Mouse (Mus musculus): ENCODE data around the gene Kcnip3. TPM values are rescaled to one million over a fixed set of nuclear protein-coding genes. Genes with fewer than 3 reads are reported as not detected.

The Kcnip3 gene
- polyA plus RNA-seq, 1 experiment from 2014 or later, result 0.31 TPM

- H3K9me3 ChIP-seq (replicated peaks; ENCODE audit: control insufficient read depth, low read length), result no peaks in the 10 kb centered on the region
- H3K9ac ChIP-seq (ENCODE audit: low read depth, low read length), result no peak overlapping the region
- H3K4me1 ChIP-seq (ENCODE audit: control insufficient read depth, low read depth, low read length), result no peaks in the 10 kb centered on the region
- H3K4me2 ChIP-seq (ENCODE audit: low read depth, low read length), result no peak overlapping the region
- no peak overlapping the region for H3K4me3 ChIP-seq (ENCODE audit: low read depth, low read length)
- 3% methylated on average over 8 of the region's 8 CpGs for WGBS (ENCODE audit: insufficient replicate concordance)
- peak; percentile 50; the same call in 1 of the 2 replicates for ATAC-seq (ENCODE audit: low read depth)
- no peaks in the 10 kb centered on the region for H3K36me3 ChIP-seq (ENCODE audit: control insufficient read depth, insufficient read depth)
- no peaks in the 10 kb centered on the region for H3K27me3 ChIP-seq (ENCODE audit: control insufficient read depth, insufficient read depth, low read depth, low read length)
- H3K27ac ChIP-seq (ENCODE audit: low read length), result no peak overlapping the region
Measured at GRCm38 (mm10) chr2:127462314-127462713, 59.6 kb downstream of the Kcnip3 start.

GRCm38 (mm10) chr2:127461351-127461750, 60.5 kb downstream of the Kcnip3 start:
- no peak overlapping the region for H3K27ac ChIP-seq (ENCODE audit: low read length)
- no peak for ATAC-seq (ENCODE audit: low read depth)
- H3K4me2 ChIP-seq (ENCODE audit: low read depth, low read length), result no peak overlapping the region
- H3K4me1 ChIP-seq (ENCODE audit: control insufficient read depth, low read depth, low read length), result no peaks in the 10 kb centered on the region
- 42% methylated on average over 9 of the region's 9 CpGs for WGBS (ENCODE audit: insufficient replicate concordance)
- H3K9ac ChIP-seq (ENCODE audit: low read depth, low read length), result no peak overlapping the region
- H3K4me3 ChIP-seq (ENCODE audit: low read depth, low read length), result no peak overlapping the region
- no peaks in the 10 kb centered on the region for H3K36me3 ChIP-seq (ENCODE audit: control insufficient read depth, insufficient read depth)
- H3K9me3 ChIP-seq (replicated peaks; ENCODE audit: control insufficient read depth, low read length), result no peaks in the 10 kb centered on the region
- H3K27me3 ChIP-seq (ENCODE audit: control insufficient read depth, insufficient read depth, low read depth, low read length), result no peaks in the 10 kb centered on the region

- Histone ChIP-seq H3K4me1 (ENCODE audit: control insufficient read depth, low read depth, low read length) (no peaks in the 10 kb centered on the region), H3K9ac (ENCODE audit: low read depth, low read length) (no peak overlapping the region), H3K27ac (ENCODE audit: low read length) (no peak overlapping the region), H3K36me3 (ENCODE audit: control insufficient read depth, insufficient read depth) (no peaks in the 10 kb centered on the region), H3K4me2 (ENCODE audit: low read depth, low read length) (no peak overlapping the region), H3K27me3 (ENCODE audit: control insufficient read depth, insufficient read depth, low read depth, low read length) (no peaks in the 10 kb centered on the region), H3K4me3 (ENCODE audit: low read depth, low read length) (no peak overlapping the region), H3K9me3 (replicated peaks; ENCODE audit: control insufficient read depth, low read length) (no peaks in the 10 kb centered on the region)
- 54% methylated on average over 2 of the region's 2 CpGs for WGBS (ENCODE audit: insufficient replicate concordance)
- ATAC-seq (ENCODE audit: low read depth), result no peak
Measured at GRCm38 (mm10) chr2:127459341-127459740, 62.6 kb downstream of the Kcnip3 start.

- no peak for ATAC-seq (ENCODE audit: low read depth)
- H3K9me3 ChIP-seq (replicated peaks; ENCODE audit: control insufficient read depth, low read length), result no peaks in the 10 kb centered on the region
- no peak overlapping the region for H3K9ac ChIP-seq (ENCODE audit: low read depth, low read length)
- H3K36me3 ChIP-seq (ENCODE audit: control insufficient read depth, insufficient read depth), result no peaks in the 10 kb centered on the region
- H3K4me2 ChIP-seq (ENCODE audit: low read depth, low read length), result no peak overlapping the region
- H3K4me3 ChIP-seq (ENCODE audit: low read depth, low read length), result no peak overlapping the region
- H3K4me1 ChIP-seq (ENCODE audit: control insufficient read depth, low read depth, low read length), result peaks cover 19% of the 10 kb centered on the region
- peaks cover 3% of the 10 kb centered on the region; the same call in 1 of the 2 replicates for H3K27me3 ChIP-seq (ENCODE audit: control insufficient read depth, insufficient read depth, low read depth, low read length)
- H3K27ac ChIP-seq (ENCODE audit: low read length), result no peak overlapping the region
- WGBS (ENCODE audit: insufficient replicate concordance), result 2% methylated on average over 5 of the region's 5 CpGs
Measured at GRCm38 (mm10) chr2:127453764-127454163, 68.1 kb downstream of the Kcnip3 start.

- H3K4me3 ChIP-seq (ENCODE audit: low read depth, low read length), result no peak overlapping the region
- H3K9me3 ChIP-seq (replicated peaks; ENCODE audit: control insufficient read depth, low read length), result no peaks in the 10 kb centered on the region
- WGBS (ENCODE audit: insufficient replicate concordance), result 65% methylated on average over 9 of the region's 9 CpGs
- ATAC-seq (ENCODE audit: low read depth), result no peak
- no peak overlapping the region for H3K4me2 ChIP-seq (ENCODE audit: low read depth, low read length)
- no peak overlapping the region for H3K27ac ChIP-seq (ENCODE audit: low read length)
- H3K4me1 ChIP-seq (ENCODE audit: control insufficient read depth, low read depth, low read length), result peaks cover 19% of the 10 kb centered on the region
- no peak overlapping the region for H3K9ac ChIP-seq (ENCODE audit: low read depth, low read length)
- no peaks in the 10 kb centered on the region for H3K36me3 ChIP-seq (ENCODE audit: control insufficient read depth, insufficient read depth)
- peaks cover 3% of the 10 kb centered on the region; the same call in 1 of the 2 replicates for H3K27me3 ChIP-seq (ENCODE audit: control insufficient read depth, insufficient read depth, low read depth, low read length)
Measured at GRCm38 (mm10) chr2:127453141-127453540, 68.8 kb downstream of the Kcnip3 start.

GRCm38 (mm10) chr2:127451748-127452147, 70.1 kb downstream of the Kcnip3 start:
- WGBS (ENCODE audit: insufficient replicate concordance), result 7% methylated on average over 6 of the region's 6 CpGs
- peaks cover 25% of the 10 kb centered on the region for H3K4me1 ChIP-seq (ENCODE audit: control insufficient read depth, low read depth, low read length)
- H3K4me2 ChIP-seq (ENCODE audit: low read depth, low read length), result peak overlapping the region; percentile 15
- H3K27me3 ChIP-seq (ENCODE audit: control insufficient read depth, insufficient read depth, low read depth, low read length), result peaks cover 3% of the 10 kb centered on the region; the same call in 1 of the 2 replicates
- no peak overlapping the region for H3K4me3 ChIP-seq (ENCODE audit: low read depth, low read length)
- H3K27ac ChIP-seq (ENCODE audit: low read length), result peak overlapping the region; percentile 39; the same call in 1 of the 2 replicates
- no peaks in the 10 kb centered on the region for H3K9me3 ChIP-seq (replicated peaks; ENCODE audit: control insufficient read depth, low read length)
- peak; percentile 82 for ATAC-seq (ENCODE audit: low read depth)
- no peaks in the 10 kb centered on the region for H3K36me3 ChIP-seq (ENCODE audit: control insufficient read depth, insufficient read depth)
- H3K9ac ChIP-seq (ENCODE audit: low read depth, low read length), result no peak overlapping the region

GRCm38 (mm10) chr2:127449691-127450090, 72.2 kb downstream of the Kcnip3 start:
- Histone ChIP-seq H3K27ac (ENCODE audit: low read length) (no peak overlapping the region), H3K27me3 (ENCODE audit: control insufficient read depth, insufficient read depth, low read depth, low read length) (peaks cover 3% of the 10 kb centered on the region; the same call in 1 of the 2 replicates), H3K4me1 (ENCODE audit: control insufficient read depth, low read depth, low read length) (peaks cover 29% of the 10 kb centered on the region), H3K9ac (ENCODE audit: low read depth, low read length) (no peak overlapping the region), H3K36me3 (ENCODE audit: control insufficient read depth, insufficient read depth) (no peaks in the 10 kb centered on the region), H3K4me3 (ENCODE audit: low read depth, low read length) (no peak overlapping the region), H3K4me2 (ENCODE audit: low read depth, low read length) (no peak overlapping the region), H3K9me3 (replicated peaks; ENCODE audit: control insufficient read depth, low read length) (no peaks in the 10 kb centered on the region)
- 58% methylated on average over 7 of the region's 7 CpGs for WGBS (ENCODE audit: insufficient replicate concordance)
- 0 out of 2 replicates have a peak, but pooled peaks have one; percentile 9 for ATAC-seq (ENCODE audit: low read depth)

- no peaks in the 10 kb centered on the region for H3K36me3 ChIP-seq (ENCODE audit: control insufficient read depth, insufficient read depth)
Measured at GRCm38 (mm10) chr2:127446847-127447246, 75.0 kb downstream of the Kcnip3 start.

GRCm38 (mm10) chr2:127444055-127444789, 77.7 kb downstream of the Kcnip3 start, which contains the start of gene Fahd2a:
TSS of gene Fahd2a (minus strand) at chr2:127444565.
- peak; percentile 93 for ATAC-seq (ENCODE audit: low read depth)
- Histone ChIP-seq H3K9ac (ENCODE audit: low read depth, low read length) (peak within 1 kb of the TSS; percentile 75), H3K9me3 (replicated peaks; ENCODE audit: control insufficient read depth, low read length) (no peaks in the 10 kb centered on the region), H3K4me2 (ENCODE audit: low read depth, low read length) (peak within 1 kb of the TSS; percentile 73), H3K4me1 (ENCODE audit: control insufficient read depth, low read depth, low read length) (peaks cover 20% of the 10 kb centered on the region), H3K36me3 (ENCODE audit: control insufficient read depth, insufficient read depth) (no peaks in the 10 kb centered on the region), H3K27ac (ENCODE audit: low read length) (peak within 1 kb of the TSS; percentile 35; the same call in 1 of the 2 replicates), H3K27me3 (ENCODE audit: control insufficient read depth, insufficient read depth, low read depth, low read length) (no peaks in the 10 kb centered on the region), H3K4me3 (ENCODE audit: low read depth, low read length) (peak within 1 kb of the TSS; percentile 83)
- 3% methylated on average over 37 of the region's 37 CpGs for WGBS (ENCODE audit: insufficient replicate concordance)

More at GRCm38 (mm10) chr2:127446847-127447246, 75.0 kb downstream of the Kcnip3 start:
- H3K9ac ChIP-seq (ENCODE audit: low read depth, low read length), result no peak overlapping the region
- H3K4me1 ChIP-seq (ENCODE audit: control insufficient read depth, low read depth, low read length), result peaks cover 34% of the 10 kb centered on the region
- 13% methylated on average over 3 of the region's 3 CpGs for WGBS (ENCODE audit: insufficient replicate concordance)
- H3K4me2 ChIP-seq (ENCODE audit: low read depth, low read length), result no peak overlapping the region
- H3K27me3 ChIP-seq (ENCODE audit: control insufficient read depth, insufficient read depth, low read depth, low read length), result no peaks in the 10 kb centered on the region
- ATAC-seq (ENCODE audit: low read depth), result peak; percentile 14; the same call in 1 of the 2 replicates
- peak overlapping the region; percentile 2; the same call in 1 of the 2 replicates for H3K27ac ChIP-seq (ENCODE audit: low read length)
- H3K4me3 ChIP-seq (ENCODE audit: low read depth, low read length), result no peak overlapping the region
- H3K9me3 ChIP-seq (replicated peaks; ENCODE audit: control insufficient read depth, low read length), result no peaks in the 10 kb centered on the region

All from liver, embryonic 16.5 days (tissue).